Mouse (Mus musculus) layer of hippocampus, adult 18-20 months (tissue): ENCODE results near the gene Tmco1. TPM values are rescaled to one million over a fixed set of nuclear protein-coding genes. Genes with fewer than 3 reads are reported as not detected.
A peak's percentile ranks its signal among the peaks of the same experiment; 100 is the strongest.
"Not testable (repeated sequence)": the region's sequence is repeated elsewhere in the genome, so short reads cannot be mapped to it uniquely, and the experiment has no call there.

Source experiments
- DNase-seq, 2 experiments: peaks; one replicate each; pipeline ENCODE4 v3.0.0; 2022; ENCODE audit warnings: low spot score in 2 of 2
- total RNA-seq, 2 experiments: library from RNA; stranded (reverse); gene quantifications; 2 replicates each; pipeline ENCODE4 v1.2.3; 2021

Gene Tmco1
- total RNA-seq, 2 experiments from 2014 or later, result 46.8 to 50.3 TPM

GRCm38 (mm10) chr1:167331106-167331505, 22.9 kb downstream of the Tmco1 start:
- DNase-seq, result no peak

GRCm38 (mm10) chr1:167336398-167336797, 28.2 kb downstream of the Tmco1 start:
- DNase-seq, result no peak

GRCm38 (mm10) chr1:167337463-167338095, 29.4 kb downstream of the Tmco1 start:
- peak; percentile 87 to 98 for DNase-seq

- peak in 1 of 2 experiments; percentile 34 for DNase-seq
Measured at GRCm38 (mm10) chr1:167339177-167339781, 31.1 kb downstream of the Tmco1 start.

DNA sequence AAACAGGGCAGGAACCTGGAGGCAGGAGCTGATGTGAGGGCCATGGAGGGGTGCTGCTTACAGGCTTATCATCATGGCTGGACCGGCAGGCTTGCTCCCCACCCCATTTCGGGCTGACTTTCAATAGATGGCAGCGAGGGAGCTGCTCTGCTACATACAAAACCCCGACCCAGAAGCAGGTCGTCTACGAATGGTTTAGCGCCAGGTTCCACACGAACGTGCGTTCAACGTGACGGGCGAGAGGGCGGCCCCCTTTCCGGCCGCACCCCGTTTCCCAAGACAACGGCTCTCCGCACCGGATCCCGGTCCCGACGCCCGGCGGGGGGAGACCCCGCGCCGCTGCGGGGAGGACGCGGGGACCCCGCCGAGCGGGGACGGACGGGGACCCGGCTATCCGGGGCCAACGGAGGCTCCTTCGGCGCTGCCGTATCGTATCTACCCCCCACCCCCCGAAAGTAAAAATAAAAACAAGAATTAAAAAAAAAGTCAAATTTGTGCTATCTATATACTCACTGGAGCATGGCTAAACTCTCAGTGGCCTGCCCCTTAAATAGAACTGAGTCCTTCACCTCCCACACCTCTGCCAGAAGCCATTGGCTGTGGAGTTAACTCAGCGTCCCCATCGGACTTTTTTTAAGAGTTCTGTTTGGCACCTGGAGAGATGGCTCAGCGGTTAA, 32.1 kb downstream of the Tmco1 start:
- no peak for DNase-seq

DNA sequence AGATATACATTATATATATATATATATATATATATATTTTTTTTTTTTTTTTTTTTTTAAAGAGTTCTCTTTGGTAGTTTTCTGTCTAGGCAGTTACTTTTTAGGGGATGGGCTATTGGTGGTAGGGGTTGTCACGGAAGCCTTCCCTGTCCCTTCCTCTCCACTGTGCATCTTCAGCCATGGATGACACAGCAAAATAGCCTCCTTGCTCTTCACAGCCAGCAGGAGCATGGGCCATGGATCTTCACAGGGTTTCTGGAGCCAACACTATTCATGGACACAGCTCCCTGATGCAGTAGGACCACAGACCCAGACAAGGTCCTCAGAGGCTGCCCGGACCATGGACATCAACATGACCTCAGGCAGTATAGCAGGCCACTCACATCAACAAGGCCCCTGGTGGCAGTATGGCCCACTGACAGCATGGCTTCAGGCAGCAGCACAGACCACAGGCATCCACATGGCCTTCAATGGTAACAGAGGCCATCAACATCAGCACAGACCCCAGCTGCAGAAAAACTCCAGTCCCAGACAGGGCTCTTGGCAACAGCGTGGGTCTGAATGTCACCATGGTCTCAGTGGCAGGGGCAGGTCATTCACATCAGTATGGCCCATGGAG, 32.8 kb downstream of the Tmco1 start:
- DNase-seq, result no peak

DNA sequence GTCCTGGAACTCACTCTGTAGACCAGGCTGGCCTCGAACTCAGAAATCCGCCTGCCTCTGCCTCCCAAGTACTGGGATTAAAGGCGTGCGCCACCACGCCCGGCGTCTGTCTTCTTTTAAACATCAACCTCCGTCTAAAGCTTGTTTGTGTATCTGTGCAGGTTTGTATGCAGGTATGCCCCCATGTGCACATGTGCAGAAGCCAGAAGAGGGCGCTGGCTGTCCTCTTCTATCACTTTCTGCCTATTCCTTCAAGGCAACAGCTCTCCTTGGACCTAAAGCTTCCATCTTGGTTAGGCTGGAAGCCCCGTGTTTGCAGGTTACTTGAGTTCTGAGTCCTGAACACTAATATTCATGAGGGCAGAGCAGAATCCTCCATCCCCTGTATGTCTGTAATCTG, 34.7 kb downstream of the Tmco1 start:
- no peak for DNase-seq

DNA sequence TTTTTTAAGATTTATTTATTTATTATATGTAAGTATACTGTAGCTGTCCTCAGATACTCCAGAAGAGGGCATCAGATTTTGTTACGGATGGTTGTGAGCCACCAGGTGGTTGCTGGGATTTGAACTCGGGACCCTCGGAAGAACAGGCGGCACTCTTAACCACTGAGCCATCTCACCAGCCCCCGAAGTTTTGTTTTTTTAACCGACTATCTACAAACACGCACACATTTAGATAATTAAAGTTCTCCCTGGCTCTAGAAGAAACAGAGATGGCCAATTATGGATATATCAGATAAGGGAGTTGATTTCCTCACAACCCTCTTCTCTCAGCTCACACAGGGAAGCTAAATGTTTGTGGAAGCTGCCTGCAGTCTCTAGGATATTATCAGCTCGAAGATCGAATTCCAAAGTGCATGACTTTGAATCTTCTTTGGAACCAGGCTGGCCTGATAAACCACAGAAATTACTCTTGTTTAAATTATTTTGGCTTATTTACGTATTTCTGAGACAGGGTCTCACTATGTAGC, 37.9 kb downstream of the Tmco1 start:
- DNase-seq, result not testable (repeated sequence)

DNA sequence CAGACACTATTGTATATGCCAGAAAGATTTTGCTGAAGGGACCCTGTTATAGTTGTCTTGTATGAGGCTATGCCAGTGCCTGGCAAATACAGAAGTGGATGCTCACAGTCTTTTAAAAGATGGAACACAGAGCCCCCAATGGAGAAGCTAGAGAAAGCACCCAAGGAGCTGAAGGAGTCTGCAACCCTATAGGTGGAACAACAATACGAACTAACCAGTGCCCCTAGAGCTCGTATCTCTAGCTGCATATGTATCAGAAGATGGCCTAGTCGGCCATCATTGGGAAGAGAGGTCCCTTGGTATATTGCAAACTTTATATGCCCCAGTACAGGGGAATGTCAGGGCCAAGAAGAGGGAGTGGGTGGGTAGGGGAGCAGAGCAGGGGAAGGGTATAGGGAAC, 41.0 kb downstream of the Tmco1 start:
- DNase-seq, result not testable (repeated sequence)

DNA sequence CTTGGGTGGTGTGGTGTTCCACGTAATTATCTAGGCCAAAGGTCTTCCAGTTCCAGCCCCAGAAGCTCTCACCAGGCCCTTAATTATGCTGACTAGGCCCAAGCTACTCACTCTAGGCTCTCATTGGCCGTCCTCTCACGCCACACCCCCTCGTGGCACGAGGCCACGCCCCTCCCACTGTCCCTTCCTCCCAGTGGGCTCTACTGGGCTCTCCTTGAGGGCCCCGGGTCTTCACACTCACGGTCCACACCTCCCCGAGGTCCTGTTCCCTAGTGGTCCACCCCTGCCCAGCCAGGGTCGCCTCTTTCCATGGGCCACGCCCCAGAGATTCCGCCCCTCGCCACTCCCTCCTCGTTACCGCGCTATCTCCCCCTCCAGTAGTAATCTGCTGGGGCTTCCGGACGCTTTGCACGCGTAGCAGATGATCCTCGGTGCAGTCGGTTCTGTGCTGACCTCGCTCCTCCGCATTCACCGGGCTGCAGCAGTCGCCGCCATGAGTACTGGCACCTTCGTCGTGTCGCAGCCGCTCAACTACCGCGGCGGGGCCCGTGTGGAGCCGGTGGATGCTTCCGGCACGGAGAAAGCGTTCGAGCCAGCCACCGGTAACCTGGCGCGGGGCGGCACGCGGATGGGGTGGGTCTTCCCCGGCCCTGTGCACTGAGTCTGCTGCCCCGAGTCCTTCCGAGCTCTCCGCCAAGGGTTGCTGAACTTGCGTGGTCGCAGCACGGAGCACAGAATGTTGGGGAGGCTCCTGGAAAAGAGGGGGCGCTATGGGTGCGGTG, 41.8 kb downstream of the Tmco1 start, which contains the start of gene Aldh9a1:
TSS of gene Aldh9a1 (plus strand) at position 177 of the 782 bp plus-strand sequence.
- peak; percentile 77 to 85 for DNase-seq

GRCm38 (mm10) chr1:167350597-167351415, 42.6 kb downstream of the Tmco1 start:
- no peak for DNase-seq

- DNase-seq, result no peak
Measured at GRCm38 (mm10) chr1:167352403-167352802, 44.2 kb downstream of the Tmco1 start.

GRCm38 (mm10) chr1:167357387-167357786, 49.2 kb downstream of the Tmco1 start:
- DNase-seq, result no peak

GRCm38 (mm10) chr1:167358731-167359130, 50.6 kb downstream of the Tmco1 start:
- DNase-seq, result peak in 1 of 2 experiments; percentile 32

DNA sequence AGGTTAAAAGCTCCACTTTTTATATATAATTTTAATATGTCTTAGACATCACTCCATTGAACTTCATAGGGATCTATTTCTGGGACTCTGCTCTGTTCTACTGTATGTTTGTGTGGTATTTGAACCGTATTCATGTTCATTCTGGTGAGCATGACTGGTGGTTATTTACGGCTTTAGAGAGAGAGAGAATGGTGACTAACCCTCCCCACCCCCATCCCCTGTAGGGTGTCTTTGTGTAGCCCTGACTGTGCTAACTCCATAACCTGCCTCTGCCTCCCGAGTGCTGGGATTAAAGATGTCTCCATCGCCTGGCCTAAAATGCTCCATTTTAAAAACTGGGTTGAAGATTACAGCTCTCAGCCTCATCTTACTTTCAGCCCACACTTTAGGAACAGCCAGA, 52.1 kb downstream of the Tmco1 start:
- DNase-seq, result no peak

DNA sequence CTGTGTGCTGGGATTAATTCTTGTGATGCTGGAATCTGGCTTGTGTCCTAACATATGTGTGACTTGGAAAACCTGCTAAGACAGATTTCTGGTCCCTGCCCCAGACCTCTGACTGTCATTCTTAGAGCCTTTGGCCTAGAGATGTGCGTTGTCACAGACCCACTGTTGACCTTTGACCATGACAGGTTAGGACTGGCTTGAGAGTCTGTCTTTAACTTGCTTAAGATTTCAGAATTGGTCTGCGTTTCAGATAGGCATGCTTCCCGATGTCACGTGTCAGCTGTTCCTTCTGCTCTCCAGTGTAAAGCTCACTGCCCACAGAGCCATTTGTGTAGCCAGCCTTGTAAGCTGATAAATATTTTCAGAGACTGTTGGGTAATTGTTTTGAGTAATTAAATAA, 54.6 kb downstream of the Tmco1 start:
- DNase-seq, result no peak

DNA sequence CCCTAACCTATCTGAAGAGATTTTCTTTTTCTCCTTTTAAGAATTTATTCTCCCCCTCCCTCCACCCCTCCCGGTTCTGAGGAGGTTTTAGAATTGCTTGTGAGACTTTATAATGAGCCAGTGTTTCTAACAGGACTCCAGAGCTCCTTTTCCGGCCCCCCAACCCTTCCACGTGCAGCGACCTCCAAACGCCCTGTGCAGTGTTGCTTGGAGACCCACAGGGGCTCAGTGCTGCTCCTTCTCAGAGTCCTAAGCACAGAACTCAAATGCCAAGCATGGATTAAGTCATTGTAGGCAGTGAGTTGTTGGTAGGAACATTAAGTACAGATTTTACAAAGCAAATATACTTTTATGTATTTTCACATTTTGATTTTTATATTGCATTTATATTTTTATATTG, 55.1 kb downstream of the Tmco1 start:
- no peak for DNase-seq

GRCm38 (mm10) chr1:167365808-167366207, 57.6 kb downstream of the Tmco1 start:
- no peak for DNase-seq

DNA sequence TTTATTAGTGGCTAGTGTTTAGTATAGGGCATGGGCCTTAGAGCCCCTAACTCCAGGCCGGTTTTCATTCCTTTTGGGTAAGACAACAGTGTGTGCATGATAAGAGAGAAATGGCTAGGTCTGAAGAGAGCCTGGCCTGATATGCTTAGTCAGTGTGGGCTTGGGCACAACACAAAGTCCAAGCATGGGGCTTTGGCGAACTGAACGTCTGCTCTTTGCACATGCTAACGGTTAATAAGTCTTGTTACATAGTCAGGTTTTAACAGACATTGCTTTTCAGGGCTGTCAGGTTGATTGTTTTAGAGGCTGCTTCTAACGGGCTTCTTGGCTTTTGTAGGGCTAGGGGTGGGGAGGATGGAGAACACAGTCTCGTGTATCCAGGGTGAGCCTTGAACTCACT, 58.4 kb downstream of the Tmco1 start:
- DNase-seq, result no peak

DNA sequence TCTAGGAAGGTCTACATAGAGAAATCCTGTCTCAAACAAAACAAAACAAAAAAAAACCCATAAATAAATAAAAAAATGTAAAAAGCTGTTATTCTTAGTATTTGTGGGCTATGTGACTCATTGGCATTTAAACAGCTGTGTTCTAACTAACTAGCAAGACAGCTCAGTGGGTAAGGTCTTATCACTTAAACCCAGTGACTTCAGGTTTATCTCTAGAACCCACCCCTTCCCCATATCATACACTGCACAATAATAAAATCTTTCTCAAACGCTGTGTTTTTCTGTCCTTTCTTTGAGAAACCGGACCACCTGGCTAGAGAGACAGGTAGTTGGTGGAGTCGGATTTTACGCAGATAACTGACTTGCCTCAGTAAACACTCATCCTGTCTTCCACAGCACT, 59.8 kb downstream of the Tmco1 start:
- no peak for DNase-seq
